Mouse (Mus musculus): ENCODE results near the gene Btbd2.
"Not testable (repeated sequence)": the region's sequence is repeated elsewhere in the genome, so short reads cannot be mapped to it uniquely, and the experiment has no call there.

Gene Btbd2

DNA sequence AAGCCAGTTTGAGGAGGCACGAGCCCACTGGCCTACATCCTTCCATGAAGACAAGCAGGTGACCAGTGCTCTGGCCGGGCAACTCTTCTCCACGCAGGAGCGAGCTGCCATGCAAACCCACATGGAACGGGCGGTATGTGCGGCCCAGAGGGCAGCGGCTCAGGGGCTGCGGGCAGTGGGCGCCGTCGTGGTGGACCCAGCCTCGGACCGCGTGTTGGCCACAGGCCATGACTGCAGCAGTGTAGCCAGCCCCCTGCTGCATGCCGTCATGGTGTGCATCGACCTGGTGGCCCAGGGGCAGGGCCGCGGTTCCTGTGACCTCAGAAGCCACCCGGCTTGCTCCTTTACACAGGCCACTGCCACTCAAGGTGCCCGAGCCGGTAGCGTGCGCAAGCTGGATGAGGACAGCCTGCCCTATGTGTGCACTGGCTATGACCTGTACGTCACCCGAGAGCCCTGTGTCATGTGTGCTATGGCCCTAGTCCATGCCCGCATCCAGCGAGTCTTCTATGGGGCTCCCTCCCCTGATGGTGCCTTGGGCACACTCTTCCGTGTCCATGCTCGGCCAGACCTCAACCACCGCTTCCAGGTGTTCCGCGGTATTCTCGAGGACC is 50.0 kb downstream of the Btbd2 start:
- no peak for DNase-seq (ENCODE audit: low spot score in 2 of 2)

DNA sequence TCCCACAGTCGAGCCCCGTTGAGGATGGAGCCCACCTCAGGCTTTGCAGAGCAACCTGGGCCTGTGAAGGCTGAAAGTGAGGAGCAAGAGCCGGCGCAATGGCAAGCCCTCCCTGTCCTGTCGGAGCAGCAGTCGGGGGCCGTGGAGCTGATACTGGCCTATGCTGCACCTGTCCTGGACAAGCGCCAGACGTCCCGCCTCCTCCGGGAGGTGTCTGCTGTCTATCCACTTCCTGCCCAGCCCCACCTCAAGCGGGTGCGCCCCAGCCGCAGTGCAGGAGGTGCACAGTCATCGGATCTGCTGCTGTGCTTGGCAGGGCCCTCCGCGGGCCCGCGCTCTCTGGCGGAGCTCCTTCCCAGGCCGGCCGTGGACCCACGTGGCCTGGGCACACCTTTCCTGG is 50.6 kb downstream of the Btbd2 start:
- DNase-seq (ENCODE audit: low spot score in 2 of 2) = no peak

DNA sequence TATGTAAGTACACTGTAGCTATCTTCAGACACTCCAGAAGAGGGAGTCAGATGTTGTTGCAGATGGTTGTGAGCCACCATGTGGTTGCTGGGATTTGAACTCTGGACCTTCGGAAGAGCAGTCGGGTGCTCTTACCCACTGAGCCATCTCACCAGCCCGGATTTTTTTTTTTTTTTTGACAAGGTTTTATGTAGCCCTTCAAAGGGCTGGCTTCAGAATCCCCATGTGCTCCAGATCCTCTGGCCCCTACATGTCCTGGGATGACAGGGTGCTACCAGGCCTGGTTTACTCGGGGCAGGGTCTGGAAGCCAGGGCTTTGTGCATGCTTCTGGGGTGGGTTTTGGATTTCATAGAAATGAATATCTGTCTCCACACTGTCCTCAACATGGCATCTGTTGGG is 51.1 kb downstream of the Btbd2 start, which contains the start of gene Gm49322:
Gm49322 (plus strand) TSS at position 301 of the 400 bp plus-strand sequence.
- DNase-seq (ENCODE audit: low spot score in 2 of 2) = not testable (repeated sequence)

DNA sequence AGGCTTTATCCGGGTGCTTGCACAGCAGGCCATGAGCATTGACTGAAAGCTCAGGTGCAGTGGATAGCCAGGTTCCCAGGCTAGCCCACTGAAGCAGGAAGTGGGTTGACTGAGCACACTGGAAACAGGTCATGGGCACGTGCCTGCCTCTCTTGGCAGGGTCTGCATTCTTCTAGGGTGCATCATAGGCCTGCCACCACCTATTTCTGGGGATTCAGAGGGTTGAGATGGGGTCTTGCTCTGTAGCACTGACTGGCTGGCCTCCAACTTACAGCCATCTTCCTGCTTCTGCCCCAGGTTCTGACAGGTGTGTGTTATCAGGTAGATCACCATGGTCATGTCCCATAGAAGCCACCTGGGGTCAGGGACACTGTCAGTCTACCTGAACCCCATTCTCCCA is 51.9 kb downstream of the Btbd2 start:
- DNase-seq (ENCODE audit: low spot score in 2 of 2) = no peak

DNA sequence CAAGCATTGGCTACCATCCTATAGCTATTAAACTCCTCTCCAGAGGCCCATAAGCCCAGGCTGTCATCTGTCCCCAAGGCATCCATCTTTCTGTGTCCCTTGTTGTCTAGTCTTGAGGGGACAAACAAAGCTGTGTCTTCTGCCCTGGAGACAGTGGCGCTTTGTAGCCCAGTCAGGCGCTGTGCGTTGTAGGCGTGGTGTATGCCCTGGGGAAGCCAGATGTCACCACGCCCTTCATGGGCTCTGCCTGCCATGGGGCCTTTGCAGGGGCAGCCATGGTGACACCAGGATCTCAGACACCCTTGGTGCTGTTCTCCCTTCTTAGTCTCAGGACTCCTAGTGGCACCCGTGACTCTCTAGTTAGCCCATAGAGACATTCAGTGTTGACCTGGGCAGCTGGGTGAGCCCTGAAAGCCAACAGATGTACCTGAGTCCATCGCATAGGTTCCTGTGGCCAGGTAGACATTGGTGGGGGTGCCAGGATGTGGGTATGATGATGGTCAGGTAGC is 52.8 kb downstream of the Btbd2 start:
- DNase-seq (ENCODE audit: low spot score in 2 of 2) = no peak

DNA sequence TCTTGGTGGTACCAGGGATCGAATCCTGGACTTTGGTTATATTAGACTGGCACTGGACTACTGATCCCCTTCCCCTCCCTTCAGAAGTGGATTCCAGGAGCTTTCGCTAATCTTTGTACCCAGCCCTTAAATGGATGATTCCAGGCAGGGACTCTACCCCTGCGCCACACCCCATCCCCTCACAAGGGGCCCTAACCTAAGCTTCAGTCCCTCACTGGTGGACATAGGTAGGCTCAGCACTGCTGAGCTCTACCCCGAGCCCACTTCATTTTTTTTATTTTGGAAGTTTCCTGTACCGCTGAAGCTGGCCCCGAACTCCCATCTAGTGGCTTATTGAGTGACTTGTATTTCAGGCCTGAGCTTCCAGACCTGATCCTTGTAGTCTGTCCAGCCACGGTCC is 53.5 kb downstream of the Btbd2 start:
- DNase-seq (ENCODE audit: low spot score in 2 of 2) = no peak

DNA sequence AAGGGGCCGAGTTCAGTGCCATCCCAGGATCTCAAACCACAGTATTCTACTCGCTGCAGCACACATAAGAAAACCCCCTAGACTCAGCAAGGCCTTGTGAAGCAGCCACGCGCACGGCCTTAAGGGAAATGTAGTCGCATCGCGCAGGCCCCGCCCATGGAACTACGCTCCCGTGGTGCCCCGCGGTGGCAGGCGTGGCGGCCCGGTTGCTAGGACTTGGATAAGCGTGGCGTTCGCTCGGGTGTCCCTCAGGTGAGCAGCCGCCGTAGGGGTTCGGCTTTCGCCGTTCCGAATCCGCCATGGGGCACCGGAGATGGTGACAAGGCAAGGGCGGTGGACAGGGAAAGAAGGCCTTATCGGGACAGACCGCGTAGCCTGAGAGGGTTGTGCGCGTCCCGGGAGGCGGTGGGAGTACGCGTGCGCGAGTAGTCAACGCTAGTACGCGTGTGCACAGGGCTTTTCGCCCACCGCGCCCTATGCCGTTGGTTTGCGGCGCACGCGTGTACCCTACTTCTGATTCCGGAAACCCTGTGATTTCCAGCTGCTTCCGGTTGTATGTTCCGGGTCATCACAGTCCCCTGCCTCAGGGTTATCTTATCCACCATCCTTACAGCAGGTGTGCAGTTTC is 54.1 kb downstream of the Btbd2 start, which contains the start of the genes Scamp4 and Adat3:
Scamp4 (plus strand) TSS at position 175 of the 628 bp plus-strand sequence.
Adat3 (plus strand) TSS at position 183 of the 628 bp plus-strand sequence.
- peak; percentile 89 to 98 for DNase-seq (ENCODE audit: low spot score in 2 of 2)

DNA sequence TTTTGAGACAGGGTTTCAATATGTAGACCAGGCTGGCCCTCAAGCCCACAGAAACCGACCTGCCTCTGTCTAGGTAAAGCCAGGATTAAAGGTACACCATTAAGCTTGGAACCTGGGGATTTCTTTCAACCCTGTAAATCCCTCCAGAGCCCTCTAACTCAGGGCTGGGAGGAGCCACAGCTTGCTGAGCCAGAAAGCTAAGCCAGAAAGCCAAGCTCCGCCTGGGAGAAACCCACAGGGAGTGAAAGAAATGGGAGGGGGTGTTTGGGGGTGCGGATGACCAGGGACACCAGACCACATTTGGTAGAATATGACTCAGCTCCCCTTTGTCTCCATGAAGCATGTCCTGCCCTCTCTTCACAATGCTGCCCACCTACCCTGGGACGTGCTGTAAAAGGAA is 60.6 kb downstream of the Btbd2 start:
- no peak for DNase-seq (ENCODE audit: low spot score in 2 of 2)
